Mouse (Mus musculus) spleen, adult 18-20 months (tissue): Measurements from ENCODE around the gene Vdr.

Experiments used
- DNase-seq, 2 experiments: peaks; one replicate each; pipeline ENCODE4 v3.0.0; 2022; ENCODE audit warnings: mixed read lengths in 2 of 2

The Vdr gene

GRCm38 (mm10) chr15:97809206-97809605 lies 101.2 kb downstream of the Vdr start:
- no peak for DNase-seq

- no peak for DNase-seq
Measured at GRCm38 (mm10) chr15:97808532-97808931, 101.9 kb downstream of the Vdr start.

GRCm38 (mm10) chr15:97807867-97808266 lies 102.6 kb downstream of the Vdr start:
- no peak for DNase-seq
